Mouse (Mus musculus): ENCODE measurements around the gene Tmem210.
"Not testable (repeated sequence)": the region's sequence is repeated elsewhere in the genome, so short reads cannot be mapped to it uniquely, and the experiment has no call there.

Tmem210 gene

DNA sequence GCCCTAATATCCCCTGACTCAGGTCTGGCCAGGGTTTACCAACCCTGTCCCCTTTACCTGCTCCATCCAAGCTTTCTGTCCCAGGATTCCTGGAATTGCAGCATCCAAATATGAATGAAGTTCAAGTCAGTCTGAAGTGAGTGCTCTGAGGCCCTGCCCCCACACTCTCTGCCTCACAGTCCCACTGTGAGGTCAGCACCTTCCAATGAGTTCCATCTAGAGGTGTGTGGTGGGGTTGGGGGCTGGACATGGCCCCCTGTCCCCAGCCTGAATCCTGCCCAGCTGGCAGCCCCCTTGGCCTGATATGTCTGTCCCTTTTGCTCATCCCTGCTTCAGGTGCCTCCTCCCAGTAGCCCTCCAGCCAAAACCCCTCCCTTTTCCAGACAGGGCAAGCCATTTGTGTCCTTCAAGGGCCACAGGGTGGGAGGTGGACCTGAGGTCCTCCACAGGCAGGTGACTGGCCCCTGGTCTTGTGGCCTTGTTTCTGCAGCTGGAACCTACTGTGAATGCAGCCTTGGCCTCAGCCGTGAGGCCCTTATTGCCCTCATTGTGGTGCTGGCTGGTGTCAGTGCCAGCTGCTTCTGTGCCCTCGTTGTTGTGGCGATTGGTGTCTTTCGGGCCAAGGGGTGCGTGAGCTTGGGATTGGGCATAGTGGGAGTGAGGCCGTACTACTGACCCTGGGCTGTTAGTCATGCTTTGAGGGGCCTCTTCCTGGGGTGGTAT lies at the start of gene Tmem210:
TSS of gene Tmem210 (plus strand) at position 219 of the 723 bp plus-strand sequence.
- no peak for DNase-seq (ENCODE audit: low spot score)

GRCm38 (mm10) chr2:25239766-25240165 lies 48.2 kb upstream of the Tmem210 start:
- DNase-seq (ENCODE audit: low spot score), result no peak

GRCm38 (mm10) chr2:25240310-25240709 lies 47.6 kb upstream of the Tmem210 start:
- DNase-seq (ENCODE audit: low spot score), result no peak

- no peak for DNase-seq (ENCODE audit: low spot score)
Measured at GRCm38 (mm10) chr2:25240723-25241437, 47.1 kb upstream of the Tmem210 start.

GRCm38 (mm10) chr2:25241438-25241775 lies 46.5 kb upstream of the Tmem210 start:
- no peak for DNase-seq (ENCODE audit: low spot score)

GRCm38 (mm10) chr2:25242101-25242506 lies 45.8 kb upstream of the Tmem210 start, which contains the start of the genes Rnf208 and Cysrt1:
TSS of gene Rnf208 (plus strand) at chr2:25242255.
TSS of gene Cysrt1 (minus strand) at chr2:25242452.
- no peak for DNase-seq (ENCODE audit: low spot score)

DNA sequence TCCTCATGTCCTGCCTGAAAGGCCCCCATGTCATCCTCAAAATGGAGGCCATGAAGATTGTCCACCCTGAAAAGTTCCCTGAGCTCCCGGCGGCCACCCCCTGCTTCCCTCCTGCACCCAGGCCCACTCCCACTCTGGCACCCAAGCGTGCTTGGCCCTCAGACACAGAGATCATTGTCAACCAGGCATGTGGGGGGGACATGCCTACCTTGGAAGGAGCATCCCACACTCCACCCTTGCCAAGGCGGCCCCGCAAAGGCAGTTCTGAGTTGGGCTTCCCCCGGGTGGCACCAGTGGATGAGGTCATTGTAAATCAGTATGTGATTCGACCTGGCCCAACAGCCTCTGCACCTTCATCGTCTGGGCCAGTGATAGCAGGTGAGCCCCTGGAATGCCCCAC lies 44.6 kb upstream of the Tmem210 start:
- DNase-seq (ENCODE audit: low spot score), result no peak

GRCm38 (mm10) chr2:25244144-25244543 lies 43.8 kb upstream of the Tmem210 start:
- no peak for DNase-seq (ENCODE audit: low spot score)

DNA sequence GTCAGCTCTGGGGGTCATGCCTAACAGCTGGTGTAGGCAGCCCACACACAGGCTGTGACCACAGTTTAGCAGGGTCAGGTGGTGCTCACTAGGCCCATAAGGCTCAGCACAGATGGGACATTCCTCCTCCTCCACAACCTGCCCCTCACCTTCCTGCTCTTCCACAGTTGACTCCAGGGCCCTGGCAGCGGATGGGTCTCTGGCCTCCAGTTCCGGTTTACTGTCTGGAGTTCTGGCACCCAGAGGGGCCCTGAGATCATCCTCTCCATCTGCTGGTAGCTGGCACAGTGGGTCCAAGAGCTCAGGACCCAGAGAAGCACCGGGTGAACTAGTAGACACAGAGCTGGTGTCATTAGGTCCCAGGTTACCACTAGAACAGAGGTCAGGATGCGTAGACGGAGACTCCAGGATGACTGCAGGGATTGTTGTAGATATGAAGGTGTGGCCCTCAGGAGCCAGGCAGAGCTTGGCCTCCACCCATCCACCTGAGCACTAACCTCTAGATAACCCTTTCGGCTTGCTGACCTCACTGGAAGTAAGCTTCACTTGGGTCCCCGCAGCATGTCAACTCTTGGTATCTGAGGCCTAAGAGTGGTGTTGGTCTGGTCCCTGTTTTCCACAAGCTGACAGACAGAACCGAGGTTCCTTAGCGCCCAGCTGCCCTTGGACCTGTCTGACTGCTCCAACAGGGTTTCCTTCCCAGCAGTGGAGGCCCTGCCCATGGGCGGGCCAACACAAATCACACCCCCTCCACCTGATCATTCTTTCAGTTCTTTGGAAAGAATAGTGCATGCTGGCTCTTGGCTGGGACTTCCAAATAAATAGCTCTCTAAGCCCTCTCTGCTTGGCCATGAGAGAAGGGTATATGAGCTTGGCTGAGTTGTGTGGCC lies 41.5 kb upstream of the Tmem210 start, which contains the start of gene AL732309.1:
TSS of gene AL732309.1 (minus strand) at position 681 of the 890 bp plus-strand sequence.
- no peak for DNase-seq (ENCODE audit: low spot score)

DNA sequence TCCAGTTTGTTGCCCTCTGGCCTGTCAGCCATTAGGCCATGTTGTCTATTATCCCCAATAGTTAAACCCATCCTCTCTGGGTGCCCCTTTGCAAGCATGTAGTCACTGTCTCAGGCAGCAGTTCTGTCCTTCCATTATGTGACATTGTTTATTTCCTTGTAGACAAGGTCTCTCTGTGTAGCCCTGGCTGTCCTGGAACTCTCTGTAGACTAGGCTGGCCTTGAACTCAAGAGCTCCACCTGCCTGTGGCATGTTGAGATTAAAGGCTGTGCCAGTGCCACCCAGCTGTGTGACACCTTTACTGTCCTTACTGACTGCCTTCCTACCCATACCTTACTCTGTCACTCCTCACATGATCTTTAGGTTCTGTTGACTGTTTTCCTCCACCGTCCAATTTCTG lies 35.6 kb upstream of the Tmem210 start:
- no peak for DNase-seq (ENCODE audit: low spot score)

- DNase-seq (ENCODE audit: low spot score), result no peak
Measured at GRCm38 (mm10) chr2:25255284-25255779, 32.6 kb upstream of the Tmem210 start, which contains the start of gene Tmem203. TSS of gene Tmem203 (plus strand) at chr2:25255439.

DNA sequence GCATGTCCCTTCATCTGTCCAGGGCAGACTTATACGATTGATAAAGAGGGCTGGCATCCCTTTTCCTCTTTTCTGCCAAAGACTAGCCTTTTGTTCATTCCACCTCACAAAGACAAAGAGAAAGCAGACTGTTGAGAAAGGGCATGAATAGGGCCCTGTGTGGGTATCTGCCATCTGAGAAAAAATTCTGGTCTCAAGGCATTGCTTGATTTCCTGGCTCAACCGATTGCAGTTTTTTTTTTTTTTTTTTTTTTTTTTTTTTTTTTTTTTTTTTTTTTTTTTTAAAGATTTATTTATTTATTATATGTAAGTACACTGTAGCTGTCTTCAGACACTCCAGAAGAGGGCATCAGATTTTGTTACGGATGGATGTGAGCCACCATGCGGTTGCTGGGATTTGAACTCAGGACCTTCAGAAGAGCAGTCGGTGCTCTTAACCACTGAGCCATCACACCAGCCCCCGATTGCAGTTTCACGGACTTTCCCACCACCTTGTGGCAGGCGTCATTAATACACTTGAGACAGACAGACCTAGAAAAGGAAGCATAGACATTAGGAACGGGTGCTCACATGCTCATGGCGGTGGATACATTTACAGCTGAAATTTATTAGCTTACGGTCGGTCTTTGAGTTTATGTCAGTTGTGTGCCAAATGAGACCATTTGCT lies 31.4 kb upstream of the Tmem210 start:
- DNase-seq (ENCODE audit: low spot score), result not testable (repeated sequence)

DNA sequence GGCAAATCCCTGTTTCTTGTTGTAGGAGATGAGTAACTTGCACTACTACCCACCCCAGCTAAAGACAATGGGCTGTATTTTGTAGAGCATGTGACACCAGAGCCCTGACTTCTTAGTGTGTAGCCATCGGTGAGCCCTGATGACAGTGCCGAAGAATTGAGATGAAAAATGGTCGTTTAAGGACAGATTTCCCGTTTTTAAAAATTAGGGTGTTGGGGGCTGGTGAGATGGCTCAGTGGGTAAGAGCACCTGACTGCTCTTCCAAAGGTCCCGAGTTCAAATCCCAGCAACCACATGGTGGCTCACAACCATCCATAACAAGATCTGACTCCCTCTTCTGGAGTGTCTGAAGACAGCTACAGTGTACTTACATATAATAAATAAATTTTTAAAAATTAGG lies 30.7 kb upstream of the Tmem210 start:
- not testable (repeated sequence) for DNase-seq (ENCODE audit: low spot score)

GRCm38 (mm10) chr2:25258887-25259286 lies 29.1 kb upstream of the Tmem210 start:
- no peak for DNase-seq (ENCODE audit: low spot score)

- DNase-seq (ENCODE audit: low spot score), result no peak
Measured at GRCm38 (mm10) chr2:25261870-25262269, 26.1 kb upstream of the Tmem210 start.

DNA sequence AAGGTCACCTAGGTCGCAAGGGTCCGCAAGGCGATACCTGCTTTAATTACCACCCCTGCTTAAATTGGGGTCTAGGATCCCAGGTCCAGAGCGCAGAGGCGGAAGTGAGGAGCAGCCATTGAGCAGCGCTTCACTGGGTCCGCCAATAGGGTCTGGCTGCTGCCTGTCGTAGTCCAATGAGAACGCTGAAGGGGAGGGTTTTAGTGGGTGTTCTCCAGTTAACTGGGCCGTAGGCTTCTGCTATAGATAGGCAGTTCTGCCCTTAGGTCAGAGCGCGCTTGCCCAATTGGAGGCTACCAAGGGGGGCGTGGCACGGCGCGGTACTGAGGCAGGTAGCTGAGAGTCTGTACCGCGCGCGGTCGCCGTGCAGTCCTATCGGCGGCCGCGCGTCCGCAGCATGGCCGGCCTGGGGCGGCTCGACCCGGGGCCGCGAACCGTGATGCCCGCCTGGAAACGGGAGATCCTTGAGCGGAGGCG lies 25.6 kb upstream of the Tmem210 start, which contains the start of gene Tprn:
TSS of gene Tprn (plus strand) at position 328 of the 477 bp plus-strand sequence.
- peak; percentile 96 for DNase-seq (ENCODE audit: low spot score)

GRCm38 (mm10) chr2:25262795-25263622 lies 24.9 kb upstream of the Tmem210 start:
- no peak for DNase-seq (ENCODE audit: low spot score)

DNA sequence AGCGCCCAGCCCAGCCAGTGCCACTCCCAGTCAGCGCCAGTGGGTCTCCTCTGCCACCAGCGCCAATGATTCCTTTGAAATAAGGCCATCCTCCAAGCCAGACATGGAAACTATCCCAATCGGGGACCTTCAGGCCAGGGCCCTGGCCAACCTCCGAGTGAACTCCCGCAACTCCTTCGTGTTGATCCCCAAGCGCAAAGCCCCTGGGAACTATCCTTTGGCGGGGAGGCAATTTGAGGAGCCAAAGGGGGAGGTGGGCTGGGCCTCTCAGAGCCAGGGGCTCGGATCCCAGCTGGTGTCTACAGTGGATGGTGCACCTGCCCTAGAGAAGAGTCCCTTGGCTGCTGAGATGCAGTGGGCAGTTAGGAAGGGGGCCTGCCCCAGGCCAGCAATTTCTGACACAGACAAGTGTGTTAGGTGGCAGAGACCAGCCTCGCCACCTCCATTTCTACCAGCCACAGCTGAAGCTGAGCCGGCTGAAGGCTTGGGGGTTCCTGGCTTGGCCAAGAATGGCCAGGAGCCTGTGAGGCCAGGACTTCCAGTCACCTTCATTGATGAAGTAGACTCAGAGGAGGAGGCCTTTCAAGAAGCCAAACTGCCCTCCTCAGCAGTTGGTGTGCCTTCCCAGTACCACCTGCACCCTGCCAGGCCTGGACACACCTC lies 24.2 kb upstream of the Tmem210 start:
- DNase-seq (ENCODE audit: low spot score), result no peak

DNA sequence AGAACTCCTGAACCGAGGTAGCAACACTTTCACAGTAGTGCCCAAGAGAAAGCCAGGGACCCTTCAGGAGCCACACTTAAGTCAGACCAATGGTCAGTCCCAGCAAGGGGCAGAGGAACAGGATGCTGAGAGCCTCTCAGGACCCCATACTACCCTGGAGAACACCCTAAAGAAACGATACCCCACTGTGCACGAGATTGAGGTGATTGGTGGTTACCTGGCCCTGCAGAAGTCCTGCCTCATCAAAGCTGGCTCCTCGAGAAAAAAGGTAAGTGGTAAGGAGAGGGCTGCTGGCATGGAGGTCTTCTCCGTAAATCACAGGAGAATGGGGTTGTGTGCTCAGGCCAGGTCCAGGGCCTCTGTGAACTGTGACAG lies 23.7 kb upstream of the Tmem210 start:
- no peak for DNase-seq (ENCODE audit: low spot score)

DNA sequence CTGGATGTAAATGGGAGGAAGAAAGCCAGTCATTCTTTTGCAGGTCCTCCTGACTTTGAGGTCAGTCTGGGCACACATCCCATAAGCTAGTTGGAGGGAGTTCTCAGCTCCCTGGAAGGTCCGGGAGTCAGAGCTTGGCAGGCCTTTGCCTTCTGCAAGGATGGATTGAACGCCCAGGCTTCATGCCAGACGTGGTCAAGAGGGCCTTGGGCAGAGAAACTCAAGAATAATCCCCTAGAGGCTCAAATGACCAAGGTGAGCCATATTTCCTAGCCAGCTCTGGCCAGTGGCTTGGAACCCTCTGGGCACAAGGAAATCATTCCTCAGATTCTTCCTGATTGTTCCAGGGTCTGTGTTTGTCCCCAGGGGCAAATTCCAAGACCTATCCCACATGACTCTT lies 23.1 kb upstream of the Tmem210 start:
- DNase-seq (ENCODE audit: low spot score), result no peak

All from left cerebral cortex, adult 11 months (tissue).